Mouse (Mus musculus) testis, adult 2 months (tissue): ENCODE data around the gene Vti1a. TPM values are rescaled to one million over a fixed set of nuclear protein-coding genes. Genes with fewer than 3 reads are reported as not detected.

Experiments
- H3K27ac ChIP-seq: fragments of 200-500 bp; 2 replicates; pipeline ENCODE4 v1.5.1; 2012; ENCODE audit warnings: low read depth, low read length; ENCODE audit not compliant: control insufficient read depth, insufficient read depth
- H3K27me3 ChIP-seq: fragments of 200-500 bp; 2 replicates; pipeline ENCODE4 v1.6.1; 2012; ENCODE audit warnings: mild to moderate bottlenecking, low read length, moderate library complexity; ENCODE audit not compliant: control insufficient read depth, insufficient read depth
- H3K36me3 ChIP-seq: fragments of 200-500 bp; 2 replicates; pipeline ENCODE4 v1.6.1; 2012; ENCODE audit warnings: mild to moderate bottlenecking, low read length; ENCODE audit not compliant: control insufficient read depth, insufficient read depth
- H3K4me1 ChIP-seq: fragments of 200-500 bp; 2 replicates; pipeline ENCODE4 v1.6.1; 2012; ENCODE audit warnings: low read length; ENCODE audit not compliant: control insufficient read depth, insufficient read depth
- H3K4me3 ChIP-seq: fragments of 200-500 bp; 2 replicates; pipeline ENCODE4 v1.5.1; 2012; ENCODE audit warnings: low read depth, mild to moderate bottlenecking, low read length, moderate library complexity, mixed read lengths; ENCODE audit not compliant: control insufficient read depth
- CTCF ChIP-seq: fragments of 200-500 bp; IDR thresholded peaks from 2 replicates; pipeline ENCODE4 v1.5.1; 2012; ENCODE audit warnings: low read depth, mild to moderate bottlenecking, inconsistent platforms, low read length, moderate library complexity; ENCODE audit not compliant: control insufficient read depth, insufficient read depth, insufficient replicate concordance
- POLR2A ChIP-seq: fragments of 200-500 bp; IDR thresholded peaks from 2 replicates; pipeline ENCODE4 v1.6.1; 2012; ENCODE audit warnings: low read depth, mild to moderate bottlenecking, inconsistent platforms, low read length, moderate library complexity; ENCODE audit not compliant: control insufficient read depth
- polyA plus RNA-seq: library from polyadenylated mRNA; depleted of rRNA; stranded (reverse); fragments of >200 nt; gene quantifications from 2 replicates; pipeline ENCODE4 v1.2.3, GENCODE M21; 2012

Gene Vti1a
- polyA plus RNA-seq, 1 experiment: 4.7 TPM

DNA sequence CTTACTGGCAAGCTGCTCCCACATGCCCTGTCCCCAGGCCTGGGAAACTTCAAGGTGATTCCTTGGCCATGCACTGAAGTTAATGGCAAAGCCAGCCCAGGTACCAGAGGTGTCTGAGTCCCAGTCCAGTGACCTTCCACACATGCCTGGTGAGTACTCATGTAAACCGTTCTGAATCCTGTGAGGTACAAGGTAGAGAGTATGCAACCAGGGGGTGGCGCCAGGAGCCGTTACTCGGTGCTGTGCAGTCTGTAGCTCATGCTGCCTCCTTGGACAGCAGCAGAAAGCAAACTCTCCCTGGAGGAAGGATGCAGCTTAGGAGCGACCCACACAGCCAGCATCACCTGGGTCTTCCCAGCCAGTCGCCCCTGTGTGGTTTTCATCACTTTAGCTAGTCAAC lies 221.6 kb downstream of the Vti1a start:
- TF ChIP-seq POLR2A: no peak
- no peak for TF ChIP-seq CTCF
- no peak overlapping the region for H3K27ac ChIP-seq
- H3K27me3 ChIP-seq: no peaks in the 10 kb centered on the region
- no peaks in the 10 kb centered on the region for H3K4me1 ChIP-seq
- H3K4me3 ChIP-seq: no peak overlapping the region
- H3K36me3 ChIP-seq: no peaks in the 10 kb centered on the region

DNA sequence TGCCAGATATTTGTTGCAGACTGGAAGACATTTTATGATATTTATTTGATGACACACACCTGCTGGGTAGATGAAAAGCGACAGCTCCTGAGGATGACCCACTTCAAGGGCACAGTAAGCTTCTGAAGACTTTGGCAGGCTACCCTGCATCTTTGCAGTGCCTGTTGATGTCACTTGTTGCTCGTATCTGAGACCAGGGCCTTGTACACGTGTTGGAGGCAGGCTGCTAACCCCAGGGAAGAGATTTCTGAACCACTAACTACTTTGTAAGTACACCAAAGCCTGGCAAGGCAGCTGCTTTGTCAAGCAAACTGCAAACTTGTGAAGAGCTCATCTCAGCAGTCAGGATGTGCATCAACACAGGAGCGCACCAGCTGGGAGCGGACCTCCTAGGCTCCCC lies 225.5 kb downstream of the Vti1a start:
- H3K27me3 ChIP-seq: no peaks in the 10 kb centered on the region
- TF ChIP-seq POLR2A (no peak), CTCF (no peak)
- H3K27ac ChIP-seq: no peak overlapping the region
- H3K4me3 ChIP-seq: no peak overlapping the region
- no peaks in the 10 kb centered on the region for H3K4me1 ChIP-seq
- H3K36me3 ChIP-seq: no peaks in the 10 kb centered on the region

DNA sequence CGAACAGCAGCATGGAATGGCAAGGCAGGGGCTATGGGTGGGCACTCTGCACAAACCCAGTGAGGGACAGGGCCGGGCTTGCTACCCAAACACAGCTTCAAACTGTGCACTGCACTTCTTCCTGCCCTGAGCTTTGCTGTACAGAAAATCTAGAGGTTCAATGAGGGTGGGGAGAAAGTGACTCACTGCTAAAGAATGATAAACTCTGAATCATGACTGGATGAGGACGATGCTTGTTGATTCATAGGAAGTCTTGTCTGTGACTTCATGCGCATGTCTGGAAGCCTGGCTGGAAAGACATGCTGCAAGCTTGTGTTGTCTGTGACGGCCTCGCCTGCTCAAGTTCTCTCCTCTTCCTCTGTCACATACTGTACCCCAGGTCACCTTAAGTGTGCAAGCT lies 226.4 kb downstream of the Vti1a start:
- Histone ChIP-seq H3K27ac (no peak overlapping the region), H3K4me1 (no peaks in the 10 kb centered on the region), H3K4me3 (no peak overlapping the region), H3K27me3 (no peaks in the 10 kb centered on the region), H3K36me3 (no peaks in the 10 kb centered on the region)
- TF ChIP-seq POLR2A (no peak), CTCF (no peak)

DNA sequence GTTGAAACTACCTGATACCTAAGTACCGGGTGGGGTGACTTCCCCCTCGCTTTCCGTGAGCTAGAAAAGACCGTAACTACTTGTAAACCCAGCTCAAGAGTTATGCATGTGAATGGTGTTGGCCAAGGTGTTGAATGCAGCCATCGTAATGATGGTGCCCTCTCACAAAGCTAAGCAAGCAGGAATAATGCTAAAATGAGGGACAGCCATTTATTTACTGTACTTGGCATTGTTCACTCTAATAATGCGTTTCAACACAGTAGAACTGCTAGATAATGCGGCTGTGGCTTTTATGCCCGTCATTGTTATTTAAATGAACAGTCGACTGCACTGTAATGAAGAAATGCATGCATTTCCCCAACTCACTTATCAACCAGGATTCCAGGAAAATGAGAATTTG lies 227.1 kb downstream of the Vti1a start:
- TF ChIP-seq CTCF: no peak
- no peak for TF ChIP-seq POLR2A
- Histone ChIP-seq H3K36me3 (no peaks in the 10 kb centered on the region), H3K4me1 (no peaks in the 10 kb centered on the region), H3K27me3 (no peaks in the 10 kb centered on the region), H3K27ac (no peak overlapping the region), H3K4me3 (no peak overlapping the region)

GRCm38 (mm10) chr19:55544498-55544897 lies 228.4 kb downstream of the Vti1a start:
- Histone ChIP-seq H3K4me1 (no peaks in the 10 kb centered on the region), H3K27ac (no peak overlapping the region), H3K27me3 (no peaks in the 10 kb centered on the region), H3K36me3 (no peaks in the 10 kb centered on the region), H3K4me3 (no peak overlapping the region)
- TF ChIP-seq POLR2A: no peak
- TF ChIP-seq CTCF: no peak

DNA sequence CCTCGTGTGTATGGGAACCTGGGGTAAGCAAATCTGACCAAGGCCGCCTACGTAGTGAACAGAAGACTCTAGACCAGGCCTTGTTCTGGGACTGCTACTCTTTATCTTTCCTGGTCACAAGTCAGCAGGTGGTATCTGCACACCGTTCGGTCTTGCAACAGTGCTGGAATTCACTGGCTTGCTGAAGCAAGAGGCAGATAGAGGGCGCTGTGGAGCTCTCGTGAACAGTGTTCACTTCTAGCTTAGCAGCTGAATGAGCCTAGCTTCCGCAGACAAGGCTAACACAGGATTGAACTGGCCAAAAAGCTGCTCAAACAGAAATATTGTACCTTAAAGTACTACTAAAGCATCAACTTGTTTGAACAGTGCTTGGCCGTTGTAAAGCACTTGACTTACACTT lies 229.4 kb downstream of the Vti1a start:
- H3K4me1 ChIP-seq: no peaks in the 10 kb centered on the region
- TF ChIP-seq CTCF (peak; percentile 78; the same call in 1 of the 2 replicates), POLR2A (no peak)
- no peaks in the 10 kb centered on the region for H3K27me3 ChIP-seq
- H3K4me3 ChIP-seq: no peak overlapping the region
- H3K36me3 ChIP-seq: no peaks in the 10 kb centered on the region
- no peak overlapping the region for H3K27ac ChIP-seq

DNA sequence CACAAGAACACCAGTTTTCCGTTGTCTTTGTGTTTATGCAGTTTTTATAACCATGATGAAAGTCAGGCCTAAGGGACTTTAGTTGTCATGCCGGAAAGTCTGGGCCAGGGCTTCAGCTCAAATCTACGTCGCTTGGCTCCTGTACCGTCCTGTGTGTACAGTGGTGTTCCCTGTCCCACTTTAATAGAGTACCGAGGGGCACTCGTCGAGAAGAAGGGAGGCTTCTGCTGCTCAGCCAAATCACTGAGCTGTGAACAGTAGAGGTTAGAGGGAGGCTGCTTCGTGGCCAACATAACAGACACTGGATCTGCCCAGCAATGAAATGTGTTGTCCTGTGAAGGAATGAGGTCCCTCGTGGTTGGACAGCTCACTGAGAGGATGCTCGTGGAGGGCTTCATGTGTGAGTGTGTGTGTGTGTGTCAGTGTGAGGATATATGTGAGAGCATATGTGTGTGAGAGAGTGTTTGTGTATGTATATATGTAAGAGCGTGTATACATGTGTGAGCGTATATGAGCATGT lies 230.0 kb downstream of the Vti1a start:
- Histone ChIP-seq H3K4me3 (no peak overlapping the region), H3K4me1 (no peaks in the 10 kb centered on the region), H3K27ac (no peak overlapping the region), H3K27me3 (no peaks in the 10 kb centered on the region), H3K36me3 (no peaks in the 10 kb centered on the region)
- no peak for TF ChIP-seq POLR2A
- no peak for TF ChIP-seq CTCF

DNA sequence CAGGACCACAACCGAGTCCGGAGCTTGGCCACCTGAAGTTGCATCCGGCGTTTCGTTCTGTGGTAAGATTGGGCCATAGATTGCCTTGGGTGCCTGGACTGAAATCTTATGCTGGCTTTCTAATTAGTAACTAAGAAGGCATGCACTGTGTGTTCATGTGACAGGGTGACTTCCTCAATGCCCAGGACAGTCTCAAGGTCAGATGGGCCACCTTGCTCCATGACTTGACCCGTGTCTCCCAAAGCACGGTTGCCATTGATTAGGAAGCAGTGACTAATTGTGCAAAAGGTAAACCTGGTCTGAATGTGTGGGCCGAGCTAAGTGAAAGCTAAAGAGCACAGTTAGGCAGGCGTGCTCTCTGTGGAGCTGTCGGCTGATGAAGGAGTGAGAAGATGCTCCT lies 232.1 kb downstream of the Vti1a start:
- no peaks in the 10 kb centered on the region for H3K36me3 ChIP-seq
- H3K4me3 ChIP-seq: no peak overlapping the region
- no peak overlapping the region for H3K27ac ChIP-seq
- no peaks in the 10 kb centered on the region for H3K27me3 ChIP-seq
- TF ChIP-seq POLR2A: no peak
- no peak for TF ChIP-seq CTCF
- no peaks in the 10 kb centered on the region for H3K4me1 ChIP-seq
